Mouse (Mus musculus) Patski (cell line): Measurements from ENCODE around the gene Mrps27. TPM values are rescaled to one million over a fixed set of nuclear protein-coding genes. Genes with fewer than 3 reads are reported as not detected.
"Not testable (repeated sequence)": the region's sequence is repeated elsewhere in the genome, so short reads cannot be mapped to it uniquely, and the experiment has no call there.

Source experiments
- ATAC-seq: fragments of 100-300 bp; one replicate; pipeline ENCODE4 v1.8.0; 2021
- CTCF ChIA-PET: fragments of 350-600 bp; sonication (Branson Sonifier 250); formaldehyde crosslinking; loops from one replicate; lab custom pipeline; 2022; ENCODE audit warnings: inconsistent platforms; lab: Charles Lee
- POLR2A ChIA-PET: fragments of 350-600 bp; sonication (Branson Sonifier 250); formaldehyde crosslinking; loops from one replicate; lab custom pipeline; 2022; ENCODE audit warnings: antibody characterized with exemption, inconsistent platforms; lab: Charles Lee
- DNase-seq: peaks from one replicate; pipeline ENCODE4 v3.0.0-alpha.2; 2011; ENCODE audit warnings: low read depth, low spot score
- H3K27me3 ChIP-seq: fragments of 371-371 bp; one replicate; pipeline ENCODE4 v1.5.1; 2021
- CTCF ChIP-seq: fragments of 100-300 bp; IDR thresholded peaks from one replicate; pipeline ENCODE4 v1.5.1; 2021
- in situ Hi-C: fragments of 300-500 bp; cut with MboI; formaldehyde crosslinking; loops from 3 replicates; pipeline ENCODE4 v1.11.1; 2018; ENCODE audit warnings: low pct_unique_long_range_greater_than_20kb, mixed read lengths
- polyA plus RNA-seq: library from polyadenylated mRNA; unstranded; gene quantifications from one replicate; pipeline ENCODE4 v1.2.3, GENCODE M21; 2021

Gene Mrps27
- polyA plus RNA-seq, 1 experiment from 2014 or later, result 37.7 TPM

DNA sequence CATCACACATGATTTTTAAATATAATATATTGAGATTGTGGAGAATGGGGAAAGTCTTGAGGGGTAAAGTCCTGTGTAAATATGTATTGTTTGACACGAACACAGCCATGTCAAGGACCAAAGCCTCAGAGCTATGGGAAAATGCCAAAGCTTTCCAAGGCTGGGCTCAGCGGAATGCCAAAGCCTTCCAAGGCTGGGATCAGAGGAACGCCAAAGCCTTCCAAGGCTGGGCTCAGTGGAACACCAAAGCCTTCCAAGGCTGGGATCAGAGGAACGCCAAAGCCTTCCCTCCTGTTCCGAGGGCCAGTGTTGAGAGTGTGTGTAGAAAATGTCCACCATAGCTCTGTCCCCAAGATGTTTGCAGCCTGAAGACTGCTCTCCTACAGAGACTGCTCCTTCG is 28.2 kb upstream of the Mrps27 start:
- ChIA-PET POLR2A (interaction anchor here (0.6 kb wide), 1 partner anchor 97 kb away, joined by 4 read pairs; no protein-coding TSS in a partner anchor), CTCF (interaction anchor here (1.4 kb wide), 1 partner anchor 146 kb away, joined by 4 read pairs; no protein-coding TSS in a partner anchor)
- ATAC-seq, result no peak
- H3K27me3 ChIP-seq, result no peaks in the 10 kb centered on the region
- DNase-seq, result no peak
- TF ChIP-seq CTCF, result no peak
- in situ Hi-C loops, result loop anchor here (5.0 kb wide), 1 partner anchor 449 kb away; no protein-coding TSS in a partner anchor

DNA sequence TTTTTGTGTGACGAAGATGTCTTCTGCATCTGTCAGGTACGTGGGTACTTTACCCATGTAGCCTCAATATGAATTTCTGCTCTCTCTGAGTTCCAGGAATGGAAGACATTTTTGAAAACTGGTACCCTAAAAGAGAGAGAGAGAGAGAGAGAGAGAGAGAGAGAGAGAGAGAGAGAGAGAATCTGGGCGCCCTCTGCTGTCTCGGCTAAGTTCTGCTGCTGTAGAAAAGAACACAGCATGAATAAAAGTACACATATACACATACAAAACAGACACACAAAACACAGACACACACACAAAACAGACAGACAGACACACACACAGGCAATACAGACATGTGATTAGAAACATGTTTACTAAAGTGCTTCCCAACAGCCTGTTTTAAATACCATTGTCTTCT is 27.5 kb upstream of the Mrps27 start:
- no peak for ATAC-seq
- DNase-seq, result no peak
- in situ Hi-C loops, result loop anchor here (5.0 kb wide), 1 partner anchor 450 kb away; no protein-coding TSS in a partner anchor
- TF ChIP-seq CTCF, result peak; percentile 67
- no peaks in the 10 kb centered on the region for H3K27me3 ChIP-seq
- ChIA-PET CTCF (no interaction called here), POLR2A (interaction anchor here (0.6 kb wide), 1 partner anchor 98 kb away, joined by 4 read pairs; no protein-coding TSS in a partner anchor)

DNA sequence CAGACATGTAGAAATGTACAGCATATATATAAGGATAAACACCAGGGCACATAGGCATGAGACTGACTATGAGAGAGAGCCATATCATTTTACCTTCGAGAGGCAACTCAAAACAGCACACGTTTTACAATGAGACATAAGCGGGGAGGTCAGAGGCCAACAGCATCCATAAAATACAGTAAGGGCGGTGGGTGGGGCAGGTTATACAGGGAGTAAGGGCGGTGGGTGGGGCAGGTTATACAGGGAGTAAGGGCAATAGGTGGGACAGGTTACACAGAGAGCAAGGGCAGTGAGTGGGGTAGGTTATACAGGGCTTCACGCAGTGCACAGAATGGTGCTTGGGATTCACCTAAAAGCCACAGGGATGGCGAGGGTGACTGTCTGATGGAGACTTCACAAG is 24.1 kb upstream of the Mrps27 start:
- no peak for DNase-seq
- H3K27me3 ChIP-seq, result no peaks in the 10 kb centered on the region
- in situ Hi-C loops, result no loop called here
- CTCF ChIA-PET, result no interaction called here
- no peak for ATAC-seq
- no peak for TF ChIP-seq CTCF
- POLR2A ChIA-PET, result interaction anchor here (0.6 kb wide), 1 partner anchor 1153 kb away, joined by 3 read pairs; no protein-coding TSS in a partner anchor

- H3K27me3 ChIP-seq, ATAC-seq, DNase-seq, POLR2A ChIA-PET, in situ Hi-C loops, CTCF ChIA-PET: not testable (repeated sequence)
These were observed 21.7 kb upstream of the Mrps27 start for GRCm38 (mm10) chr13:99322915-99323314.

GRCm38 (mm10) chr13:99323632-99324336 is 20.8 kb upstream of the Mrps27 start:
- CTCF ChIA-PET, result no interaction called here
- no peak for ATAC-seq
- in situ Hi-C loops, result no loop called here
- no peak for TF ChIP-seq CTCF
- POLR2A ChIA-PET, result no interaction called here
- H3K27me3 ChIP-seq, result no peaks in the 10 kb centered on the region
- no peak for DNase-seq

DNA sequence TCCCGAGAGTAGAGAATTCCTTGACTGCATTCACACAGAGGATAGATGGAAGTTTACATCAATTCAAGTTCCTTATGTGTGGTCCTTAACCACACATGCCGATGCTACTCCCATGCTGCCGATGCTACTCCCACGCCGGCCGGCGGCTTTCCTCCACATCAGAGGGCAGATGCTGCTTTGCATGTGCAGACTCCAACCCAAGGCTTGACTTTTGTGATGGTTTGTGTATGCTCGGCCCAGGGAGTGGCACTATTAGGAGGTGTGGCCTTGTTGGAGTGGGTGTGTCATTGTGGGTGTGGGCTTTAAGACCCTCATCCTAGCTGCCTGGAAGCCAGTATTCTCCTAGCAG is 20.3 kb upstream of the Mrps27 start:
- DNase-seq, H3K27me3 ChIP-seq, in situ Hi-C loops, ATAC-seq, POLR2A ChIA-PET, CTCF ChIA-PET: not testable (repeated sequence)

- TF ChIP-seq CTCF, result no peak
- H3K27me3 ChIP-seq, result no peaks in the 10 kb centered on the region
- ChIA-PET POLR2A (no interaction called here), CTCF (interaction anchor here (1.0 kb wide), 1 partner anchor 12 kb away, joined by 3 read pairs; no protein-coding TSS in a partner anchor)
- DNase-seq (no peak), ATAC-seq (no peak)
- in situ Hi-C loops, result no loop called here
These were observed 13.3 kb upstream of the Mrps27 start for GRCm38 (mm10) chr13:99331255-99331654.

GRCm38 (mm10) chr13:99337510-99337909 is 7.1 kb upstream of the Mrps27 start:
- DNase-seq (no peak), ATAC-seq (no peak)
- no peaks in the 10 kb centered on the region for H3K27me3 ChIP-seq
- in situ Hi-C loops, result no loop called here
- no peak for TF ChIP-seq CTCF
- POLR2A ChIA-PET, result no interaction called here
- CTCF ChIA-PET, result interaction anchor here (0.9 kb wide), 1 partner anchor 8 kb away, joined by 4 read pairs; no protein-coding TSS in a partner anchor

DNA sequence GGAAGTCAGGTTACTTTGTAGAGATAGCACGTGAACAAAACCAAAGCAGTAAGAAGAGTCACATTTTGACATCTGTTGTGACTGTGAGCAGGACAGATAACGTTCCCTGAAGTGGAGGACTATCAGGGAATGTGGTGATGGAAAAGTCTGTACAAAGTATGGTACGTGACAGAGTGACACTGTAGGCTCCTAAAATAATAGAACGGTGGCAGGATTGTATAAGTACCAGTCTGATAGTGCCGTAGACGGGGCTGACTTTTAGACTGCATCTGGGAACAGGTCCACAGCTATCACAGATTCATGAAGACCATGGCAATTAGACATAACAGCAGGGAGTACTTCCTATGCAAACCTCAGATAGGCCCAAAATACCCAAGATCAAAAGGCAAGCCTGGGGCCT is 3.1 kb upstream of the Mrps27 start:
- H3K27me3 ChIP-seq, result no peaks in the 10 kb centered on the region
- DNase-seq, result no peak
- ChIA-PET CTCF (no interaction called here), POLR2A (no interaction called here)
- in situ Hi-C loops, result no loop called here
- ATAC-seq, result no peak
- TF ChIP-seq CTCF, result no peak

- ATAC-seq, result no peak
- no peaks in the 10 kb centered on the region for H3K27me3 ChIP-seq
- DNase-seq, result no peak
- ChIA-PET CTCF (interaction anchor here (1.2 kb wide), 1 partner anchor 9 kb away, joined by 3 read pairs; no protein-coding TSS in a partner anchor), POLR2A (no interaction called here)
- in situ Hi-C loops, result no loop called here
- TF ChIP-seq CTCF, result no peak
These were observed 549 bp upstream of the Mrps27 start for GRCm38 (mm10) chr13:99343876-99344598.

DNA sequence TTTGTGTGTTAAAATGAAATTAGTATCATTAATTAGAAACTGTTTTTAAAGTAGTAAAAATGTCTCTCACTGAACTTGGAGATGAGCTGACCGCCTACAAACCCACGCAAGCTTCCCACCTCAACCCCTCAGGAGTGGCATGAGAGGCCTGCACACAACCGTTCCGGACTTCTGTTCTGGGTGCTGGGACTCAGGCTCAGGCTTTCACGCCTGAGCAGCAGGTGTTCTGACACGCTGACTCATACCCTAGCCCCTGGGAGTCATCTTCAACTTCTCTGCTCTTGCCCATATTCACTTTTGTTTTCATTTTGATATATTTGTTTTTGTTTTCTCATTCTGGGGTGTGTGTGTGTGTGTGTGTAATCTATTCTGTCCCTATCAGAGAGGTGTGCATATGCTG is 5.4 kb downstream of the Mrps27 start:
- POLR2A ChIA-PET, result no interaction called here
- CTCF ChIA-PET, result no interaction called here
- in situ Hi-C loops, result loop anchor here (25.0 kb wide), 1 partner anchor 612 kb away; no protein-coding TSS in a partner anchor
- H3K27me3 ChIP-seq, result no peaks in the 10 kb centered on the region
- DNase-seq (no peak), ATAC-seq (no peak)
- TF ChIP-seq CTCF, result no peak
